In the genomic region with DNA sequence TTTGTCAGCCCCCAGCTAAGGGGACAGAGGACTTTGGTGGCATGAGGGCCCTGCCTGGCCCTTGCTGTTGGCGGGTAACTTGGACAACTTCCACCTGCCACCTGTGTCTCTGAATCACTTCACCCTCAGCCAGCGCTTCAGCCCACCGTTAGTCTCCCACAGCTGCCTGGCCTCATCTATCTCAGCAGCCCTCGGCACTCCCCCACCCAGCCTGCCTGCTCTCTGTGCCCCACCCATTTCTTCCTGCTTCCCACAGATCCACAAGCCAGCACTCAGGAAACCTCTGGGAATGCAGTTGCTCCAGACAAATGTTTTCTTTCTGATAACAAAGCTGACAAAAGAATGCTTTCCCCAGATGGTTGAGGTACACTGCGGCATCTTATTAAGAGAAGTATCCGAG, we compare ENCODE assay signal across 15 mouse cellular contexts.
A peak's percentile ranks its signal among the peaks of the same experiment; 100 is the strongest.
DNase-seq lines count a peak whose midpoint lies in the region; ATAC-seq lines count a peak whose summit lies in the region.
"Had no signal": no experiment of that assay in that cellular context is flagged by ENCODE, and none has a peak within 500 bp of the region (broad histone marks: within the 10 kb centered on the region; RNA-seq: fewer than 3 reads in every experiment).

No protein-coding gene starts in this region.

- 0 out of 2 replicates have a peak, but pooled peaks have one; percentile 11 for ATAC-seq in neural tube, embryonic 13.5 days (ENCODE audit: low read depth)
- ATAC-seq: forebrain, embryonic 16.5 days; hindbrain, postnatal 0 days; midbrain, embryonic 13.5 days had no signal

- no peaks in the 10 kb centered on the region for H3K4me1 ChIP-seq in neural tube, embryonic 13.5 days (replicated peaks)
- H3K4me1 ChIP-seq: embryonic facial prominence, embryonic 13.5 days; midbrain, embryonic 13.5 days had no signal

- H3K4me2 ChIP-seq in neural tube, embryonic 13.5 days, result no peak overlapping the region
- H3K4me2 ChIP-seq: embryonic facial prominence, embryonic 13.5 days; midbrain, embryonic 13.5 days had no signal

- 50% methylated on average over 6 of the region's 6 CpGs for WGBS in neural tube, embryonic 13.5 days

- H3K36me3 ChIP-seq in neural tube, embryonic 13.5 days, result peaks cover 36% of the 10 kb centered on the region

- intact Hi-C loops in gastrocnemius, postnatal 14 days (cut with DNase I; ENCODE audit: low total_unique reads), result no loop called here
- intact Hi-C loops in gastrocnemius, postnatal 36 days (cut with DNase I), result no loop called here

- no peaks in the 10 kb centered on the region for H3K27me3 ChIP-seq in neural tube, embryonic 13.5 days
- H3K27me3 ChIP-seq: embryonic facial prominence, embryonic 13.5 days; midbrain, embryonic 13.5 days had no signal

- no peaks in the 10 kb centered on the region for H3K9me3 ChIP-seq in neural tube, embryonic 13.5 days
- H3K9me3 ChIP-seq: embryonic facial prominence, embryonic 13.5 days; midbrain, embryonic 13.5 days had no signal

- DNase-seq in gastrocnemius, postnatal 14 days, result peak; percentile 37
- DNase-seq in gastrocnemius, postnatal 36 days, result no peak
- no peak for DNase-seq in neural tube, embryonic 10.5 days (ENCODE audit: extremely low spot score, low spot score)
- peak; percentile 65 for DNase-seq in heart, postnatal 4 days
- no peak for DNase-seq in cerebellum, postnatal 10 days
- DNase-seq in layer of hippocampus, adult 9-11 months, result no peak
- no peak for DNase-seq in MN1 (ENCODE audit: low spot score)
- DNase-seq: adrenal gland, postnatal 36 days; cerebellum, adult 9-10 months had no signal

- no peak overlapping the region for H3K27ac ChIP-seq in neural tube, embryonic 13.5 days (replicated peaks)
- H3K27ac ChIP-seq: embryonic facial prominence, embryonic 13.5 days; hindbrain, postnatal 0 days; liver, embryonic 14.5 days; midbrain, embryonic 13.5 days had no signal

- no peak overlapping the region for H3K9ac ChIP-seq in neural tube, embryonic 13.5 days
- H3K9ac ChIP-seq: embryonic facial prominence, embryonic 13.5 days; liver, embryonic 14.5 days; midbrain, embryonic 13.5 days had no signal

- H3K4me3 ChIP-seq in neural tube, embryonic 13.5 days, result no peak overlapping the region
- H3K4me3 ChIP-seq: embryonic facial prominence, embryonic 13.5 days; midbrain, embryonic 13.5 days had no signal

Comparison
In these comparisons a context has a peak if more than half of its experiments do, and no peak if none do; other contexts are left out.
1. DNase-seq: peak in gastrocnemius, postnatal 14 days (single experiment) and heart, postnatal 4 days (single experiment); none in gastrocnemius, postnatal 36 days (0 of 2), neural tube, embryonic 10.5 days (single experiment), cerebellum, postnatal 10 days (0 of 2), layer of hippocampus, adult 9-11 months (single experiment) and MN1 (single experiment).